Mouse (Mus musculus) megakaryocyte, embryonic 14.5 days (primary cell): ENCODE measurements at regions not wholly inside any gene's neighbourhood (a gene's known extent, or its start where the extent isn't known, plus 50 kb on each side); places are given as distances from the start of the nearest gene placed in this dataset.

ENCODE experiments used
- H3K27me3 ChIP-seq: replicated peaks from 2 replicates; pipeline ENCODE3; 2012; ENCODE audit warnings: inconsistent platforms
- H3K36me3 ChIP-seq: replicated peaks from 2 replicates; pipeline ENCODE3; 2012; ENCODE audit warnings: low read length, inconsistent platforms, mixed read lengths
- H3K4me1 ChIP-seq: 2 replicates; pipeline ENCODE4 v1.6.1; 2012; ENCODE audit warnings: inconsistent platforms
- H3K4me3 ChIP-seq: replicated peaks from 2 replicates; pipeline ENCODE3; 2012; ENCODE audit warnings: moderate library complexity, mild to moderate bottlenecking, inconsistent platforms
- H3K9me3 ChIP-seq: 2 replicates; pipeline ENCODE4 v1.6.1; 2012; ENCODE audit warnings: inconsistent platforms
- FLI1 ChIP-seq: IDR thresholded peaks from 2 replicates; pipeline ENCODE4 v1.6.1; 2012; ENCODE audit warnings: low read length, inconsistent platforms, mixed read lengths
- GATA1 ChIP-seq: IDR thresholded peaks from 3 replicates; pipeline ENCODE4 v1.6.1; 2012; ENCODE audit warnings: mixed read lengths, low read length, inconsistent platforms, borderline replicate concordance

GRCm38 (mm10) chr13:107260274-107260673 lies 238.3 kb upstream of the Kif2a start:
- H3K4me3 ChIP-seq, result no peak overlapping the region
- TF ChIP-seq GATA1 (no peak), FLI1 (no peak)
- peaks cover 7% of the 10 kb centered on the region for H3K9me3 ChIP-seq
- no peaks in the 10 kb centered on the region for H3K36me3 ChIP-seq
- peaks cover 4% of the 10 kb centered on the region for H3K27me3 ChIP-seq
- H3K4me1 ChIP-seq, result no peaks in the 10 kb centered on the region

GRCm38 (mm10) chr13:107247792-107248505 lies 226.0 kb upstream of the Kif2a start:
- TF ChIP-seq GATA1 (no peak), FLI1 (no peak)
- no peaks in the 10 kb centered on the region for H3K9me3 ChIP-seq

GRCm38 (mm10) chr13:107246956-107247751 lies 225.2 kb upstream of the Kif2a start:
- TF ChIP-seq GATA1 (no peak), FLI1 (no peak)
- Histone ChIP-seq H3K9me3 (no peaks in the 10 kb centered on the region), H3K27me3 (peaks cover 18% of the 10 kb centered on the region), H3K36me3 (no peaks in the 10 kb centered on the region), H3K4me1 (no peaks in the 10 kb centered on the region), H3K4me3 (no peak overlapping the region)

More at GRCm38 (mm10) chr13:107247792-107248505, 226.0 kb upstream of the Kif2a start:
- Histone ChIP-seq H3K4me1 (no peaks in the 10 kb centered on the region), H3K27me3 (peaks cover 18% of the 10 kb centered on the region), H3K36me3 (no peaks in the 10 kb centered on the region), H3K4me3 (no peak overlapping the region)

- Histone ChIP-seq H3K4me1 (no peaks in the 10 kb centered on the region), H3K9me3 (peaks cover 9% of the 10 kb centered on the region), H3K27me3 (peaks cover 18% of the 10 kb centered on the region), H3K4me3 (no peak overlapping the region), H3K36me3 (no peaks in the 10 kb centered on the region)
- TF ChIP-seq GATA1, result no peak
- no peak for TF ChIP-seq FLI1
Observed at GRCm38 (mm10) chr13:107244173-107244572, 222.2 kb upstream of the Kif2a start.

GRCm38 (mm10) chr13:107239035-107239387 lies 217.1 kb upstream of the Kif2a start:
- TF ChIP-seq FLI1, result no peak
- no peak for TF ChIP-seq GATA1
- Histone ChIP-seq H3K27me3 (peaks cover 1% of the 10 kb centered on the region), H3K9me3 (peaks cover 11% of the 10 kb centered on the region), H3K4me3 (no peak overlapping the region), H3K4me1 (no peaks in the 10 kb centered on the region), H3K36me3 (no peaks in the 10 kb centered on the region)

- Histone ChIP-seq H3K36me3 (no peaks in the 10 kb centered on the region), H3K4me1 (no peaks in the 10 kb centered on the region), H3K4me3 (no peak overlapping the region), H3K9me3 (peaks cover 11% of the 10 kb centered on the region), H3K27me3 (peaks cover under 1% of the 10 kb centered on the region)
- no peak for TF ChIP-seq FLI1
Observed at GRCm38 (mm10) chr13:107238364-107239034, 216.6 kb upstream of the Kif2a start.

GRCm38 (mm10) chr13:107219456-107219855 lies 197.5 kb upstream of the Kif2a start:
- peaks cover 4% of the 10 kb centered on the region for H3K27me3 ChIP-seq

GRCm38 (mm10) chr13:107218351-107218750 lies 196.4 kb upstream of the Kif2a start:
- H3K27me3 ChIP-seq, result peaks cover 4% of the 10 kb centered on the region
- no peak overlapping the region for H3K4me3 ChIP-seq
- TF ChIP-seq FLI1 (no peak), GATA1 (no peak)
- H3K4me1 ChIP-seq, result no peaks in the 10 kb centered on the region
- no peaks in the 10 kb centered on the region for H3K36me3 ChIP-seq
- no peaks in the 10 kb centered on the region for H3K9me3 ChIP-seq

More at GRCm38 (mm10) chr13:107219456-107219855, 197.5 kb upstream of the Kif2a start:
- TF ChIP-seq FLI1 (no peak), GATA1 (no peak)
- Histone ChIP-seq H3K4me1 (no peaks in the 10 kb centered on the region), H3K4me3 (no peak overlapping the region), H3K9me3 (no peaks in the 10 kb centered on the region), H3K36me3 (no peaks in the 10 kb centered on the region)

- Histone ChIP-seq H3K36me3 (no peaks in the 10 kb centered on the region), H3K9me3 (no peaks in the 10 kb centered on the region), H3K4me3 (no peak overlapping the region), H3K4me1 (no peaks in the 10 kb centered on the region), H3K27me3 (peaks cover 4% of the 10 kb centered on the region)
- TF ChIP-seq FLI1, result no peak
Observed at GRCm38 (mm10) chr13:107217825-107218224, 195.9 kb upstream of the Kif2a start.

GRCm38 (mm10) chr13:107213281-107213680 lies 191.4 kb upstream of the Kif2a start:
- Histone ChIP-seq H3K4me3 (no peak overlapping the region), H3K9me3 (no peaks in the 10 kb centered on the region), H3K27me3 (peaks cover 4% of the 10 kb centered on the region), H3K36me3 (no peaks in the 10 kb centered on the region), H3K4me1 (no peaks in the 10 kb centered on the region)
- no peak for TF ChIP-seq FLI1
- TF ChIP-seq GATA1, result no peak
